Mouse (Mus musculus): ENCODE measurements at regions not wholly inside any gene's neighbourhood (a gene's known extent, or its start where the extent isn't known, plus 50 kb on each side); places are given as distances from the start of the nearest gene placed in this dataset.

DNA sequence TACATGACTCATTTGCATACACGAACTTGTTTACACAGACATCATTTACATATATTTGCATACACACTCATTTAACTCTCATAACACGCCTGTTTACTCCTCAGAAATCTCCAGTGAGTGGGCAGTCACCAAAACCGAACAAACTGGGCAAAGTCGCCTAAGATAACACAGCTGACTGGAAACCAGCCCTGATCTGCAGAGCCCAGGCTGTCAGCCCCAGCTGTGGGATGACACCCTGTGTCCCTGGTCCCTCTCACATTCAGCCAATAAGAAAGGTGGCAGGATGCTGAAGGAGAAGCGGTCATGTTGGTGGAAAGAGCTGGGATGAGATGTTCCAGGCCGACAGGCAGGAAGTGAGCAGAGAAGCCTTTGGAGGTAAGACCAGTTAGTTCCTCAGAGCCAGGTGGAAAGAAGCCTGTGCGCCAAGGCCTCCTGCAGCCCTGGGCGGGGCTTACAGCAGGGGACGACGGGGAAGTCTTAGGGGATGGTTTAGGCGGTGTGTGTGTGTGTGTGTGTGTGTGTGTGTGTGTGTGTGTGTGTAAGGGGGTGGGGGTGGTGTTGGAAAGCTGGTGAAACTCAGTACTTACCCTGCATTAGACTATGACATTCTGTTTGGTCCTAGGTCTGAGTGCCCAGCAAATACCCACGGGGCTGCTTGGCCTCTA is 69.8 kb upstream of the Slc45a1 start:
- no peak for TF ChIP-seq CTCF (IDR thresholded peaks at IDR 0.05; ENCODE audit: borderline replicate concordance, extremely low read depth, insufficient read depth, insufficient read length)
- TF ChIP-seq POLR2A (IDR thresholded peaks at IDR 0.05; ENCODE audit: borderline replicate concordance, extremely low read depth, insufficient read depth, insufficient read length, poor library complexity, severe bottlenecking) = no peak
